Mouse (Mus musculus): ENCODE results near the gene Fgfr2. TPM values are rescaled to one million over a fixed set of nuclear protein-coding genes. Genes with fewer than 3 reads are reported as not detected.

Gene Fgfr2
- total RNA-seq, 2 experiments from 2014 or later = 1.7 to 3.7 TPM

- ATAC-seq (replicated peaks; ENCODE audit: low FRiP score, poor library complexity, severe bottlenecking) = no peak
These were observed 1410.1 kb downstream of the Fgfr2 start for GRCm38 (mm10) chr7:131713076-131713475.

GRCm38 (mm10) chr7:131696889-131697288, 1426.3 kb downstream of the Fgfr2 start:
- no peak for ATAC-seq (replicated peaks; ENCODE audit: low FRiP score, poor library complexity, severe bottlenecking)

- ATAC-seq (replicated peaks; ENCODE audit: low FRiP score, poor library complexity, severe bottlenecking) = no peak
These were observed 1435.8 kb downstream of the Fgfr2 start for GRCm38 (mm10) chr7:131687324-131687723.

- no peak for ATAC-seq (replicated peaks; ENCODE audit: low FRiP score, poor library complexity, severe bottlenecking)
These were observed 1446.0 kb downstream of the Fgfr2 start for GRCm38 (mm10) chr7:131677126-131677525.

GRCm38 (mm10) chr7:131670586-131670985, 1452.6 kb downstream of the Fgfr2 start:
- no peak for ATAC-seq (replicated peaks; ENCODE audit: low FRiP score, poor library complexity, severe bottlenecking)

GRCm38 (mm10) chr7:131669326-131669725, 1453.8 kb downstream of the Fgfr2 start:
- ATAC-seq (replicated peaks; ENCODE audit: low FRiP score, poor library complexity, severe bottlenecking) = no peak

- no peak for ATAC-seq (replicated peaks; ENCODE audit: low FRiP score, poor library complexity, severe bottlenecking)
These were observed 1462.4 kb downstream of the Fgfr2 start for GRCm38 (mm10) chr7:131660726-131661125.

- ATAC-seq (replicated peaks; ENCODE audit: low FRiP score, poor library complexity, severe bottlenecking) = no peak
These were observed 1467.1 kb downstream of the Fgfr2 start for GRCm38 (mm10) chr7:131656017-131656416.

- no peak for ATAC-seq (replicated peaks; ENCODE audit: low FRiP score, poor library complexity, severe bottlenecking)
These were observed 1469.7 kb downstream of the Fgfr2 start for GRCm38 (mm10) chr7:131653416-131653815.

GRCm38 (mm10) chr7:131651921-131652694, 1471.0 kb downstream of the Fgfr2 start:
- ATAC-seq (replicated peaks; ENCODE audit: low FRiP score, poor library complexity, severe bottlenecking) = no peak

GRCm38 (mm10) chr7:131650277-131650676, 1472.9 kb downstream of the Fgfr2 start:
- no peak for ATAC-seq (replicated peaks; ENCODE audit: low FRiP score, poor library complexity, severe bottlenecking)

GRCm38 (mm10) chr7:131648276-131648675, 1474.9 kb downstream of the Fgfr2 start:
- no peak for ATAC-seq (replicated peaks; ENCODE audit: low FRiP score, poor library complexity, severe bottlenecking)

GRCm38 (mm10) chr7:131647583-131647982, 1475.6 kb downstream of the Fgfr2 start:
- ATAC-seq (replicated peaks; ENCODE audit: low FRiP score, poor library complexity, severe bottlenecking) = no peak

GRCm38 (mm10) chr7:131644586-131644985, 1478.6 kb downstream of the Fgfr2 start:
- no peak for ATAC-seq (replicated peaks; ENCODE audit: low FRiP score, poor library complexity, severe bottlenecking)

GRCm38 (mm10) chr7:131644051-131644450, 1479.1 kb downstream of the Fgfr2 start:
- ATAC-seq (replicated peaks; ENCODE audit: low FRiP score, poor library complexity, severe bottlenecking) = no peak

- no peak for ATAC-seq (replicated peaks; ENCODE audit: low FRiP score, poor library complexity, severe bottlenecking)
These were observed 1479.8 kb downstream of the Fgfr2 start for GRCm38 (mm10) chr7:131643341-131643840.

GRCm38 (mm10) chr7:131629562-131629961, 1493.6 kb downstream of the Fgfr2 start:
- no peak for ATAC-seq (replicated peaks; ENCODE audit: low FRiP score, poor library complexity, severe bottlenecking)

- no peak for ATAC-seq (replicated peaks; ENCODE audit: low FRiP score, poor library complexity, severe bottlenecking)
These were observed 1494.2 kb downstream of the Fgfr2 start for GRCm38 (mm10) chr7:131628846-131629391.

- no peak for ATAC-seq (replicated peaks; ENCODE audit: low FRiP score, poor library complexity, severe bottlenecking)
These were observed 1494.8 kb downstream of the Fgfr2 start for GRCm38 (mm10) chr7:131628356-131628755.

- ATAC-seq (replicated peaks; ENCODE audit: low FRiP score, poor library complexity, severe bottlenecking) = no peak
These were observed 1513.5 kb downstream of the Fgfr2 start for GRCm38 (mm10) chr7:131609677-131610076.

- ATAC-seq (replicated peaks; ENCODE audit: low FRiP score, poor library complexity, severe bottlenecking) = no peak
These were observed 1515.1 kb downstream of the Fgfr2 start for GRCm38 (mm10) chr7:131608049-131608448.
